Mouse (Mus musculus) hindbrain, embryonic 15.5 days (tissue): ENCODE results near the gene Prss45. TPM values are rescaled to one million over a fixed set of nuclear protein-coding genes. Genes with fewer than 3 reads are reported as not detected.

Source experiments
- ATAC-seq: fragments of 200-750 bp; cut with Nextera tagmentation; 2 replicates; pipeline ENCODE4 v1.8.0; 2017; ENCODE audit warnings: low read depth, moderate number of reproducible peaks, moderate TSS enrichment; ENCODE audit not compliant: low FRiP score
- H3K27ac ChIP-seq: fragments of 300-500 bp; sonication (generic); replicated peaks from 2 replicates; pipeline ENCODE4 v1.5.1; 2015; ENCODE audit warnings: mild to moderate bottlenecking, inconsistent platforms
- H3K27me3 ChIP-seq: fragments of 300-500 bp; sonication (generic); 2 replicates; pipeline ENCODE4 v1.6.1; 2015; ENCODE audit warnings: control low read depth, inconsistent platforms
- H3K36me3 ChIP-seq: fragments of 300-500 bp; sonication (generic); 2 replicates; pipeline ENCODE4 v1.6.1; 2015; ENCODE audit warnings: control low read depth, inconsistent platforms
- H3K4me1 ChIP-seq: fragments of 300-500 bp; sonication (generic); replicated peaks from 2 replicates; pipeline ENCODE4 v1.6.1; 2015; ENCODE audit warnings: control low read depth, inconsistent platforms
- H3K4me2 ChIP-seq: fragments of 300-500 bp; sonication (generic); 2 replicates; pipeline ENCODE4 v1.6.1; 2015; ENCODE audit warnings: moderate library complexity, mild to moderate bottlenecking, inconsistent platforms
- H3K4me3 ChIP-seq: fragments of 300-500 bp; sonication (generic); 2 replicates; pipeline ENCODE4 v1.5.1; 2015; ENCODE audit warnings: mild to moderate bottlenecking, inconsistent platforms
- H3K9ac ChIP-seq: fragments of 300-500 bp; sonication (generic); 2 replicates; pipeline ENCODE4 v1.6.1; 2015; ENCODE audit warnings: inconsistent platforms
- H3K9me3 ChIP-seq: fragments of 300-500 bp; sonication (generic); 2 replicates; pipeline ENCODE4 v1.6.1; 2016; ENCODE audit warnings: control low read depth, inconsistent platforms
- WGBS: fragments of 180-500 bp; shearing (Covaris S2); methylation state at CpG from one replicate; pipeline ENCODE4 v1.1.7; 2015; 5-methylcytosine and 5-hydroxymethylcytosine counted together
- polyA plus RNA-seq: library from polyadenylated mRNA; unstranded; fragments of >200 nt; fragmentation: Nextera tagmentation; extraction: Ambion mirVana; gene quantifications from 2 replicates; pipeline ENCODE4 v1.2.1, GENCODE M21; 2015

The Prss45 gene
- polyA plus RNA-seq, 1 experiment from 2014 or later = not detected

GRCm38 (mm10) chr9:110826390-110826789 lies 8.0 kb upstream of the Prss45 start, which contains the start of gene Prss43:
Gene Prss43, plus strand, starts transcription at chr9:110826690.
- no peaks in the 10 kb centered on the region for H3K9me3 ChIP-seq
- no peaks in the 10 kb centered on the region for H3K4me1 ChIP-seq
- H3K27me3 ChIP-seq = no peaks in the 10 kb centered on the region
- WGBS = 86% methylated on average over 3 of the region's 3 CpGs
- no peak within 1 kb of the TSS for H3K4me3 ChIP-seq
- no peaks in the 10 kb centered on the region for H3K36me3 ChIP-seq
- ATAC-seq = no peak
- H3K9ac ChIP-seq = no peak within 1 kb of the TSS
- no peak within 1 kb of the TSS for H3K4me2 ChIP-seq
- H3K27ac ChIP-seq = no peak within 1 kb of the TSS

GRCm38 (mm10) chr9:110833021-110833420 lies 1.4 kb upstream of the Prss45 start:
- Histone ChIP-seq H3K36me3 (no peaks in the 10 kb centered on the region), H3K27ac (no peak overlapping the region), H3K4me1 (no peaks in the 10 kb centered on the region), H3K4me2 (no peak overlapping the region), H3K9ac (no peak overlapping the region), H3K27me3 (no peaks in the 10 kb centered on the region), H3K9me3 (no peaks in the 10 kb centered on the region), H3K4me3 (no peak overlapping the region)
- WGBS = 74% methylated on average over 5 of the region's 5 CpGs
- ATAC-seq = no peak

- no peaks in the 10 kb centered on the region for H3K27me3 ChIP-seq
- no peaks in the 10 kb centered on the region for H3K36me3 ChIP-seq
- H3K4me2 ChIP-seq = no peak overlapping the region
- WGBS = 42% methylated on average over 10 of the region's 10 CpGs
- no peak overlapping the region for H3K9ac ChIP-seq
- no peak overlapping the region for H3K27ac ChIP-seq
- H3K9me3 ChIP-seq = no peaks in the 10 kb centered on the region
- no peak overlapping the region for H3K4me3 ChIP-seq
- H3K4me1 ChIP-seq = no peaks in the 10 kb centered on the region
- no peak for ATAC-seq
These were observed 573 bp downstream of the Prss45 start for GRCm38 (mm10) chr9:110834961-110835360.

GRCm38 (mm10) chr9:110836112-110836511 lies 1.7 kb downstream of the Prss45 start:
- H3K4me1 ChIP-seq = no peaks in the 10 kb centered on the region
- no peaks in the 10 kb centered on the region for H3K9me3 ChIP-seq
- no peaks in the 10 kb centered on the region for H3K27me3 ChIP-seq
- no peak overlapping the region for H3K27ac ChIP-seq
- no peak overlapping the region for H3K9ac ChIP-seq
- no peak for ATAC-seq
- no peak overlapping the region for H3K4me2 ChIP-seq
- no peaks in the 10 kb centered on the region for H3K36me3 ChIP-seq
- no peak overlapping the region for H3K4me3 ChIP-seq
- WGBS = 48% methylated on average over 2 of the region's 2 CpGs

- no peak overlapping the region for H3K4me3 ChIP-seq
- no peaks in the 10 kb centered on the region for H3K9me3 ChIP-seq
- H3K4me1 ChIP-seq = no peaks in the 10 kb centered on the region
- H3K27me3 ChIP-seq = no peaks in the 10 kb centered on the region
- H3K4me2 ChIP-seq = no peak overlapping the region
- H3K9ac ChIP-seq = no peak overlapping the region
- ATAC-seq = no peak
- no peaks in the 10 kb centered on the region for H3K36me3 ChIP-seq
- WGBS = 64% methylated on average over 6 of the region's 6 CpGs
- H3K27ac ChIP-seq = no peak overlapping the region
These were observed 6.5 kb downstream of the Prss45 start for GRCm38 (mm10) chr9:110840905-110841304.

GRCm38 (mm10) chr9:110841438-110841837 lies 7.0 kb downstream of the Prss45 start:
- no peak overlapping the region for H3K27ac ChIP-seq
- H3K27me3 ChIP-seq = no peaks in the 10 kb centered on the region
- H3K36me3 ChIP-seq = no peaks in the 10 kb centered on the region
- no peak overlapping the region for H3K9ac ChIP-seq
- 85% methylated on average over 2 of the region's 2 CpGs for WGBS
- no peaks in the 10 kb centered on the region for H3K4me1 ChIP-seq
- no peak overlapping the region for H3K4me3 ChIP-seq
- no peak overlapping the region for H3K4me2 ChIP-seq
- no peaks in the 10 kb centered on the region for H3K9me3 ChIP-seq
- ATAC-seq = no peak

GRCm38 (mm10) chr9:110844206-110844605 lies 9.8 kb downstream of the Prss45 start, which contains the start of gene Prss46:
Gene Prss46, plus strand, starts transcription at chr9:110844506.
- ATAC-seq = no peak
- Histone ChIP-seq H3K4me1 (no peaks in the 10 kb centered on the region), H3K27ac (no peak within 1 kb of the TSS), H3K9me3 (no peaks in the 10 kb centered on the region), H3K4me3 (no peak within 1 kb of the TSS), H3K4me2 (no peak within 1 kb of the TSS), H3K9ac (no peak within 1 kb of the TSS), H3K27me3 (no peaks in the 10 kb centered on the region), H3K36me3 (no peaks in the 10 kb centered on the region)
- 86% methylated on average over 10 of the region's 10 CpGs for WGBS

- Histone ChIP-seq H3K9me3 (no peaks in the 10 kb centered on the region), H3K27me3 (no peaks in the 10 kb centered on the region), H3K9ac (no peak overlapping the region), H3K4me1 (no peaks in the 10 kb centered on the region), H3K4me3 (no peak overlapping the region), H3K36me3 (no peaks in the 10 kb centered on the region), H3K27ac (no peak overlapping the region), H3K4me2 (no peak overlapping the region)
- no peak for ATAC-seq
- 77% methylated on average over 7 of the region's 7 CpGs for WGBS
These were observed 14.8 kb downstream of the Prss45 start for GRCm38 (mm10) chr9:110849162-110849561.

GRCm38 (mm10) chr9:110855903-110856302 lies 21.5 kb downstream of the Prss45 start:
- no peak overlapping the region for H3K4me2 ChIP-seq
- no peak overlapping the region for H3K4me3 ChIP-seq
- no peak overlapping the region for H3K27ac ChIP-seq
- 77% methylated on average over 7 of the region's 7 CpGs for WGBS
- H3K27me3 ChIP-seq = peaks cover 14% of the 10 kb centered on the region
- H3K9me3 ChIP-seq = no peaks in the 10 kb centered on the region
- no peak overlapping the region for H3K9ac ChIP-seq
- ATAC-seq = no peak
- no peaks in the 10 kb centered on the region for H3K36me3 ChIP-seq
- H3K4me1 ChIP-seq = peaks cover 6% of the 10 kb centered on the region

- H3K4me2 ChIP-seq = no peak overlapping the region
- H3K9ac ChIP-seq = no peak overlapping the region
- H3K9me3 ChIP-seq = no peaks in the 10 kb centered on the region
- H3K36me3 ChIP-seq = no peaks in the 10 kb centered on the region
- H3K27me3 ChIP-seq = peaks cover 14% of the 10 kb centered on the region
- H3K27ac ChIP-seq = no peak overlapping the region
- no peak for ATAC-seq
- H3K4me3 ChIP-seq = no peak overlapping the region
- WGBS = 68% methylated on average over 4 of the region's 4 CpGs
- peaks cover 6% of the 10 kb centered on the region for H3K4me1 ChIP-seq
These were observed 22.5 kb downstream of the Prss45 start for GRCm38 (mm10) chr9:110856920-110857319.

- H3K9me3 ChIP-seq = no peaks in the 10 kb centered on the region
- H3K36me3 ChIP-seq = no peaks in the 10 kb centered on the region
- H3K27ac ChIP-seq = no peak within 1 kb of the TSS
- peak within 1 kb of the TSS; percentile 54 for H3K4me2 ChIP-seq
- no peak within 1 kb of the TSS for H3K9ac ChIP-seq
- peaks cover 6% of the 10 kb centered on the region for H3K4me1 ChIP-seq
- WGBS = 11% methylated on average over 44 of the region's 50 CpGs
- H3K4me3 ChIP-seq = peak within 1 kb of the TSS; percentile 27
- peaks cover 14% of the 10 kb centered on the region for H3K27me3 ChIP-seq
- ATAC-seq = no peak
These were observed 23.5 kb downstream of the Prss45 start, which contains the start of gene Prss50 for GRCm38 (mm10) chr9:110857781-110858472. Gene Prss50, plus strand, starts transcription at chr9:110857967.

- ATAC-seq = no peak
- no peak overlapping the region for H3K9ac ChIP-seq
- 62% methylated on average over 5 of the region's 5 CpGs for WGBS
These were observed 24.1 kb downstream of the Prss45 start for GRCm38 (mm10) chr9:110858523-110858922.

More at GRCm38 (mm10) chr9:110858523-110858922, 24.1 kb downstream of the Prss45 start:
- Histone ChIP-seq H3K27ac (no peak overlapping the region), H3K27me3 (peaks cover 14% of the 10 kb centered on the region), H3K9me3 (no peaks in the 10 kb centered on the region), H3K36me3 (no peaks in the 10 kb centered on the region), H3K4me2 (no peak overlapping the region), H3K4me3 (no peak overlapping the region), H3K4me1 (peaks cover 6% of the 10 kb centered on the region)
